Mouse (Mus musculus) liver, embryonic 15.5 days (tissue): Measurements from ENCODE around the gene Mrtfb. TPM values are rescaled to one million over a fixed set of nuclear protein-coding genes. Genes with fewer than 3 reads are reported as not detected.
A peak's percentile ranks its signal among the peaks of the same experiment; 100 is the strongest.
"Not testable (repeated sequence)": the region's sequence is repeated elsewhere in the genome, so short reads cannot be mapped to it uniquely, and the experiment has no call there.

Source experiments
- ATAC-seq: fragments of 200-750 bp; cut with Nextera tagmentation; 2 replicates; pipeline ENCODE4 v1.8.0; 2017; ENCODE audit warnings: moderate number of reproducible peaks, mild to moderate bottlenecking, moderate library complexity; ENCODE audit not compliant: insufficient read depth
- H3K27ac ChIP-seq: fragments of 300-500 bp; sonication (generic); replicated peaks from 2 replicates; pipeline ENCODE4 v1.5.1; 2015; ENCODE audit warnings: mild to moderate bottlenecking, inconsistent platforms
- H3K27me3 ChIP-seq: fragments of 300-500 bp; sonication (generic); 2 replicates; pipeline ENCODE4 v1.6.1; 2015; ENCODE audit warnings: mild to moderate bottlenecking, inconsistent platforms
- H3K36me3 ChIP-seq: fragments of 300-500 bp; sonication (generic); replicated peaks from 2 replicates; pipeline ENCODE4 v1.6.1; 2015; ENCODE audit warnings: moderate library complexity, mild to moderate bottlenecking, inconsistent platforms
- H3K4me1 ChIP-seq: fragments of 300-500 bp; sonication (generic); replicated peaks from 2 replicates; pipeline ENCODE4 v1.6.1; 2015; ENCODE audit warnings: inconsistent platforms
- H3K4me2 ChIP-seq: fragments of 300-500 bp; sonication (generic); 2 replicates; pipeline ENCODE4 v1.6.1; 2015; ENCODE audit warnings: moderate library complexity, mild to moderate bottlenecking, inconsistent platforms
- H3K4me3 ChIP-seq: fragments of 300-500 bp; sonication (generic); replicated peaks from 2 replicates; pipeline ENCODE4 v1.5.1; 2015; ENCODE audit warnings: mild to moderate bottlenecking, inconsistent platforms
- H3K9ac ChIP-seq: fragments of 300-500 bp; sonication (generic); 2 replicates; pipeline ENCODE4 v1.6.1; 2015; ENCODE audit warnings: moderate library complexity, mild to moderate bottlenecking, inconsistent platforms
- H3K9me3 ChIP-seq: fragments of 300-500 bp; sonication (generic); replicated peaks from 2 replicates; pipeline ENCODE4 v1.6.1; 2016; ENCODE audit warnings: inconsistent platforms
- WGBS: fragments of 180-500 bp; shearing (Covaris S2); methylation state at CpG from one replicate; pipeline ENCODE4 v1.1.7; 2015; ENCODE audit warnings: mixed read lengths; ENCODE audit not compliant: insufficient replicate concordance; 5-methylcytosine and 5-hydroxymethylcytosine counted together
- polyA plus RNA-seq: library from polyadenylated mRNA; unstranded; fragments of >200 nt; fragmentation: Nextera tagmentation; extraction: Ambion mirVana; gene quantifications from 2 replicates; pipeline ENCODE4 v1.2.1, GENCODE M21; 2015

The Mrtfb gene
- polyA plus RNA-seq, 1 experiment from 2014 or later, result 3.3 TPM

DNA sequence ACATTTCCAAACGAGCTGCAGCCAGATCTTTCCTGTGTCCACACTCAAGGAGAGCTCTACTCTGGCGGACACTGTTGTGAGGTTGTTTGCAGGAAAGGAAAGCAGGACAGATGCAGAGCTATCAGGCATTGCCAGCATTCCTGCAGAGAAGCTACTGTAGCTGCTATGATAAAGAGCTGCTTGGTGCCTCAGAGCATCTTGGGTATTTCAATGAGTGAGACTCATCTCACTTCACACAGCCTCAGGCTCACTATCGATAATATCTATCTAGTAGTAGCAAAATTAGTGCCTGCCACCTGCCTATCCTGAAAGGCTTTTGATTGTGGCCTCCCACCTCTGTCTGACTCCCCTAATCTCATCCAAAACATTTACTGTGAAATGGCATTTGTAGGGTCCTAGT is 73.4 kb downstream of the Mrtfb start:
- Histone ChIP-seq H3K4me3 (no peak overlapping the region), H3K27ac (no peak overlapping the region), H3K4me2 (no peak overlapping the region), H3K9ac (no peak overlapping the region), H3K27me3 (no peaks in the 10 kb centered on the region), H3K36me3 (no peaks in the 10 kb centered on the region), H3K4me1 (peaks cover 18% of the 10 kb centered on the region), H3K9me3 (no peaks in the 10 kb centered on the region)
- peak; percentile 84 for ATAC-seq
- 25% methylated on average over 3 of the region's 3 CpGs for WGBS

DNA sequence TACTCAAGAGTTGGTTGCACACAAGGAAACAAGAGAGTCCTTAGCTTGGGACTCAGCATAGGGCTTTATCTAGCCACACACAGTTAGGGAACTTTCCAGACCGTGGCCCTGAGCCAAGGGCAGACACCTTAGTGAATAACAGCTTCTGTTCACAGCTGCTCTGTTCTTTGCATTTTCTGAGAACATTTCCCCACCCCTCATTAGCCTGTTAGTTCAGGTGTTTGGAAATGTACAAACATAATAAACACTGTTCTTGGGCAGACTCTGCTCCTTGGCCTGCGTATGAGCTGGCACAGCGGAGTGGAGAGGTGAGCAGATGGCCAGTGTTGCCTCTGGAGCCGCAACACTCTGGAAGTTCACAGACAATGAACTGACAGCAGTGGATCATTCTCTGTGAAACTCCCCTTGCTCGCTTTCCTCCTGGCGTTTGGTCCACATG is 74.0 kb downstream of the Mrtfb start:
- H3K27me3 ChIP-seq, result no peaks in the 10 kb centered on the region
- H3K4me1 ChIP-seq, result peaks cover 18% of the 10 kb centered on the region
- H3K4me2 ChIP-seq, result no peak overlapping the region
- WGBS, result 65% methylated on average over 6 of the region's 6 CpGs
- no peak overlapping the region for H3K9ac ChIP-seq
- H3K9me3 ChIP-seq, result no peaks in the 10 kb centered on the region
- H3K36me3 ChIP-seq, result no peaks in the 10 kb centered on the region
- H3K27ac ChIP-seq, result no peak overlapping the region
- no peak overlapping the region for H3K4me3 ChIP-seq
- ATAC-seq, result peak; percentile 66

DNA sequence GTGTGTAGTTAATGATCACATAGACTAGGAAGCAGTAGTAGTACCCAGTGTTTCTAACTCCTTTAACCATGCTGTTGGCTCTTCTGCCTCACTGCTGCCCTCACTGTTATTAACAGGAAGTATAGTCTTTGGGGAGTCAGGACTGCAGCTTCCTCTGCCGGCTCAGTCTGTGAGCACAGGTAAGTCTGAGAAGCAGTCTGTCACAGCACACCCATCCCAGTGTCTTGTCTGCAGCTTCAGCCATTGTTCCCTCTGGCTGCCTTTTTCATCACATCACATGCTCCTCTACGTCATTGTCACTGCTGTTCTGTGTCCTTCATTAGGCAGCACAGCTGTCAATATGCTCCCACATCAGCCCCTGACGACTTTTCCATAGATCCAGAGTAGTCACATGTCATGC is 75.6 kb downstream of the Mrtfb start:
- ATAC-seq, result no peak

DNA sequence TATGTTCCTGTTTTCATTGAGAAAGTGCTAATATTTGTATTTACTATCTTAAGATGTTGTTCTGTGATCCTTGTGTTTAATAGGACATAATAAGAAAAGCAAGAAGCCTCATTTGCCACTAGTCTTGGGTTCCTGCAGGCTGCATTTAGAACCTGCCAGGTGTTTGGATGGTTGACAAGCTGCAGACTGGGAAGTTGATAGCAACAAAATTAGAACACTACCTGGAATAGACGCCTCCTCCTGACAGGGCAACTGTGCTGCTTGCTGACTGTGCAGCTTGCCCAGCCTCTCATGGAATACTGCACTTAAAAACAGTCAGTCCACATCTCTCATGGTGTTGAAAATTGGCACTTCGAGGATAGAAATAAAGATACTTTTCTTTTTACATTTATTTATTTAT is 76.3 kb downstream of the Mrtfb start:
- Histone ChIP-seq H3K9ac (no peak overlapping the region), H3K4me3 (no peak overlapping the region), H3K27ac (no peak overlapping the region), H3K27me3 (no peaks in the 10 kb centered on the region), H3K4me2 (no peak overlapping the region), H3K36me3 (no peaks in the 10 kb centered on the region), H3K4me1 (peaks cover 15% of the 10 kb centered on the region), H3K9me3 (no peaks in the 10 kb centered on the region)
- no peak for ATAC-seq
- 68% methylated on average over 2 of the region's 2 CpGs for WGBS

More for the DNA sequence above, 75.6 kb downstream of the Mrtfb start:
- Histone ChIP-seq H3K27me3 (no peaks in the 10 kb centered on the region), H3K9ac (no peak overlapping the region), H3K9me3 (no peaks in the 10 kb centered on the region), H3K4me2 (no peak overlapping the region), H3K4me1 (peaks cover 18% of the 10 kb centered on the region), H3K4me3 (no peak overlapping the region), H3K36me3 (no peaks in the 10 kb centered on the region), H3K27ac (no peak overlapping the region)
- WGBS, result 43% methylated on average over 3 of the region's 3 CpGs

DNA sequence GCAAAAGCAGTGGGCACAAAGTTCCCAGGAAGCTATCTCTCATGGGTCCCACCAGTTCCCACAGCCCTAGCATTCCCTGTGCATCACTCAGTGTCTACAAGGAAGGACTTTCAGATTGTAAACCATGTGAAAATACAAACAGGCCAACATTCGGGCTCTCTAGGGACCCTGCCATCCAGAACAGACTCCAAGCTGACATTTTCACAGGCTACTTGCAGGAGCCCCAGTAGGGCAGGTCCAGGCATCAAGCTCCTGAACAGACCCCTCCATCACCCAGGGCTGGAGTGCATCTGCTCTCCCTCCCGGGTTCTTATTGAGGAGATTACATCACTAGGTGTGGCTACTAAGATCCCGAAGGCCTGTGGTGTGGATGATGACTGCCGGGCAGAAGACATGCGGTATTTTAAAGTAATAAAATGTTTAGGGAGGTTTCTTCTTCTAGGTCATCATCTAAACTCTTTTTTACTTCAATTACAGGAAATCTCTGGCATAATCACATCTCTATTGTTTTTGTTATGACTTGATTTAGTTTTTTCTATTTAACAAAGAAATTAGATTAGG is 77.6 kb downstream of the Mrtfb start:
- Histone ChIP-seq H3K27me3 (no peaks in the 10 kb centered on the region), H3K4me3 (no peak overlapping the region), H3K9me3 (no peaks in the 10 kb centered on the region), H3K4me1 (peaks cover 15% of the 10 kb centered on the region), H3K27ac (no peak overlapping the region), H3K36me3 (no peaks in the 10 kb centered on the region), H3K4me2 (no peak overlapping the region), H3K9ac (no peak overlapping the region)
- WGBS, result 52% methylated on average over 5 of the region's 5 CpGs
- ATAC-seq, result no peak

DNA sequence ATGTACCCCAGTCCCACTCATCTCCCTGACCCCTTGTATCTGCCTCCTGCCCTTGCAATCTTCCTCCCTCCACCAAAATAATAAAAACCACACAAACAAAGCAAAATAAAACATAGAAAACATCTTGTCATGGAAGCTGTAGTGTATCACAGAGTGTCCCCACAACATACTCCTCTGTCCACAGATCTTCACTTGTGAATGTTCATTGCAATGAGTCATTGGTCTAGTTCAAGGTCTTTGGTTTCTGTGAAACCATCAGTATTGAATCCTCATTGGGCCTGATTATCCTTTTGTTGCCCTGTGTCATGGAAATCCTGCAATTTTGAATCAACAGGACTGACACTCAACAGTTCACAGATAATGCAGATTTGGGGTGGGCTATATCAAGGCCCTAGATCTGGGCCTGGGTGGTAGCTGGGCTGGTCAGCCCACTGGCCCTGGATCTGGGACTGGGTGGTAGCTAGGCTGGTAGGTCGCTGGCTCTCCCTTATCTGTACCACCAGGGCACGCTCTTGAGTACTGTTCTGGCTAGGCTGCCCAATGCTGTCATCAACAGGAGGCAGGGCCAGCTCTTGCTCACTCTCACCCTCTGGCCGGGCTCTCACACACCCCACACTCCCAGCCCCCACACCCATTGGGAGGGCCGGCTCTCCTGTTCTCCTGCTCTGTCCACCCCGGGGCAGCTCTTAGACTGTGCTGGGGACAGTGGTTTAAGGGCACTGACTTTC is 80.4 kb downstream of the Mrtfb start:
- Histone ChIP-seq H3K4me2 (no peak overlapping the region), H3K4me1 (no peaks in the 10 kb centered on the region), H3K36me3 (no peaks in the 10 kb centered on the region), H3K9ac (no peak overlapping the region), H3K4me3 (no peak overlapping the region), H3K9me3 (no peaks in the 10 kb centered on the region), H3K27me3 (no peaks in the 10 kb centered on the region), H3K27ac (no peak overlapping the region)
- WGBS, result 49% methylated on average over 5 of the region's 5 CpGs
- ATAC-seq, result no peak

DNA sequence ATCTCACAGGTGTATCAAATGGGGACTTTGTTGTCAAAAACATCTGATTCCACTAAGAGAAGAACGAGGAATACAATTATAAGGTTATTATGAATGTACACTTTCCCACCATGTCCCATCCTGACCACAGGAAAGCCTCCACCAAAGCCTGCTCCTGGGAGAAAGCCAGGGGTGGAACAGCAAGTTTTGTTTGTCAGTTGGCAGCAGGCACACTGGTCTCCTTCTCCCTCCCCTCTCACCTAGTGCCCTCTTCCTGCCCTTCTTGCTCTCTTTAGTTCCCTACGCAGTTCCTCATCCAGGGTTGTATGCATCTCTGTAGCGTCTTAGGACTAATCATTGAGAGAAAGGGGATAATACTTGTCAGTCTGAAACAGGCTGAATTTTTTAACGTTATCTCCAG is 81.8 kb downstream of the Mrtfb start:
- Histone ChIP-seq H3K27me3 (no peaks in the 10 kb centered on the region), H3K9ac (no peak overlapping the region), H3K36me3 (no peaks in the 10 kb centered on the region), H3K4me1 (no peaks in the 10 kb centered on the region), H3K9me3 (no peaks in the 10 kb centered on the region), H3K4me2 (no peak overlapping the region), H3K4me3 (no peak overlapping the region), H3K27ac (no peak overlapping the region)
- WGBS, result 65% methylated on average over 4 of the region's 4 CpGs
- ATAC-seq, result no peak

DNA sequence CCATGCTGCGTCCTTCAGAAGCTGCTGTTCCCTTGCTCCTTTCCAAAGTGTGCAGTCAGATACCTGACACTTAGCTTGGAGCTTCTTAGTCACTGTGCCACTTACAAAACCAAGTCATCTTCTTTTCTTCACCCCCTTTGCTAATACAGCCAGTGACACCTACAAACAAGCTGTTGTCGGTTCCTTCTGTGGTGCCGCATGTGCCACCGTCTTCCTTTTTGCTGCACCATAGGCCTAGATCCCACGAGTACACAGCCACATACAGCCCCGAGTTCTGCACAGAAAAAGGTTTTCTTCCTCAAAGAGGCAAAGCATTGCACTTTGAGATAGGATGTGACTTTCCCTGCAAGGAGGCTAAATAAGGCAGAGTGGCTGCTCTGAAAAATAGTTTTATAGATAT is 83.2 kb downstream of the Mrtfb start:
- no peaks in the 10 kb centered on the region for H3K36me3 ChIP-seq
- H3K4me1 ChIP-seq, result no peaks in the 10 kb centered on the region
- no peaks in the 10 kb centered on the region for H3K27me3 ChIP-seq
- H3K4me2 ChIP-seq, result no peak overlapping the region
- H3K9me3 ChIP-seq, result no peaks in the 10 kb centered on the region
- H3K27ac ChIP-seq, result no peak overlapping the region
- H3K9ac ChIP-seq, result no peak overlapping the region
- 67% methylated on average over 6 of the region's 6 CpGs for WGBS
- no peak overlapping the region for H3K4me3 ChIP-seq
- ATAC-seq, result no peak

DNA sequence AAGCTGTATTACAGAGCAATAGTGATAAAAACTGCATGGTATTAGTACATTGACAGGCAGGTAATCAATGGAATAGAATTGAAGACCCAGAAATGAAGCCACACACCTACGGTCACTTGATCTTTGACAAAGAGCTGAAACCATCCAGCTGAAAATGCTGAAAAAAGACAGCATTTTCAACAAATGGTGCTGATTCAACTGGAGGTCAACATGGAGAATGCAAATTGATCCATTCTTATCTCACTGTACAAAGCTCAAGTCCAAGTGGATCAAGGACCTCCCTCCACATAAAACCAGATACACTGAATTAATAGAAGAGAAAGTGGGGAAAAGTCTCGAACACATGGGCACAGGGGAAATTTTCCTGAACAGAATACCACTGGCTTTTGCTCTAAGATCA is 89.5 kb downstream of the Mrtfb start:
- H3K27ac ChIP-seq, ATAC-seq, H3K4me1 ChIP-seq, H3K9me3 ChIP-seq, H3K36me3 ChIP-seq, H3K4me3 ChIP-seq, H3K4me2 ChIP-seq, H3K9ac ChIP-seq, H3K27me3 ChIP-seq: not testable (repeated sequence)
- WGBS, result 56% methylated on average over 2 of the region's 2 CpGs

- Histone ChIP-seq H3K9ac (no peak overlapping the region), H3K4me3 (no peak overlapping the region), H3K4me1 (no peaks in the 10 kb centered on the region), H3K36me3 (no peaks in the 10 kb centered on the region), H3K27ac (no peak overlapping the region), H3K27me3 (no peaks in the 10 kb centered on the region), H3K9me3 (no peaks in the 10 kb centered on the region), H3K4me2 (no peak overlapping the region)
- WGBS, result 58% methylated on average over 4 of the region's 4 CpGs
- ATAC-seq, result no peak
These were observed 94.4 kb downstream of the Mrtfb start for GRCm38 (mm10) chr16:13350729-13351128.

DNA sequence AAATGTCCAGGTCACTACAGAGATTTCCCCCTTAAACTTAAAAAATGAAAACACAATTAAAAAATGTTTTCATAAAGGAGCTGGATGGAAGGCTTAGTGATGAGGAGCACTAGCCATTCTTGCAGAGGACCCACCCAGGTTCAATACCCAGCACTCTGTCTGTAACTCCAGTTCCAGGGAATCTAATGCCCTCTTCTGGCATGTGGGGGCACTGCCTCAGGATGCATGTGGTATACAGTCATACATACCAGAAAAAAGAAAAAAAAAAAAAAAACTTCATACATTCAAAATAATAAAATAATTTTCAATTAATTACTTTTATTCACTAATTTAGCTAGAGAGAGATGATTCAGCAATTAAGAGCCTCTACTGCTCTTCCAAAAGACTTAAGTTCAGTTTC is 95.0 kb downstream of the Mrtfb start:
- Histone ChIP-seq H3K9me3 (no peaks in the 10 kb centered on the region), H3K9ac (no peak overlapping the region), H3K27me3 (no peaks in the 10 kb centered on the region), H3K4me1 (no peaks in the 10 kb centered on the region), H3K36me3 (no peaks in the 10 kb centered on the region), H3K4me2 (no peak overlapping the region), H3K27ac (no peak overlapping the region), H3K4me3 (no peak overlapping the region)
- ATAC-seq, result no peak

DNA sequence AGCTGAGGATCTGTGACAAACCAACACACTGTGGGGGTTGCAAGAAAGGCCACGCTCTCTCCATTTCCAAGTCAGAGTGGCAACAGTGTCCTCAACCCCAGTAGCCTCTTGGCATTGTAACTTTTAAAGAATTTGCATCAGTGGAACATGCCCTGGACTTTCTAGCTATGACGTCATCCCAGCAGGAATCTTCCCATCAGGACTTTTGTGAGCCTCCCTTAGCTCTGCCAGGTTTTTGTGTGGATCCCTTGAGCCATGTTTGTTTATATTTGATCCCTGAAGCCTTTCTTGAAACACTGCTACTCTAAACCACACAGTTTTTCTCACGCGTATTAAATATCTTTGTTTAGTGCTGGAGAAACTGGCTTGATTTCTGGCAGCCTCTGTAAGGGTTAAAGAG is 97.6 kb downstream of the Mrtfb start:
- 58% methylated on average over 4 of the region's 4 CpGs for WGBS
- no peaks in the 10 kb centered on the region for H3K36me3 ChIP-seq
- no peak for ATAC-seq
- H3K9me3 ChIP-seq, result no peaks in the 10 kb centered on the region
- H3K27ac ChIP-seq, result no peak overlapping the region
- H3K4me3 ChIP-seq, result no peak overlapping the region
- H3K9ac ChIP-seq, result no peak overlapping the region
- H3K4me1 ChIP-seq, result peaks cover 11% of the 10 kb centered on the region
- no peaks in the 10 kb centered on the region for H3K27me3 ChIP-seq
- H3K4me2 ChIP-seq, result no peak overlapping the region
